Mouse (Mus musculus) small intestine, adult 2 months (tissue): ENCODE results near the gene Mdn1. TPM values are rescaled to one million over a fixed set of nuclear protein-coding genes. Genes with fewer than 3 reads are reported as not detected.

Source experiments
- H3K27ac ChIP-seq: fragments of 200-500 bp; 2 replicates; pipeline ENCODE4 v1.5.1; 2012; ENCODE audit warnings: low read depth, low read length, control low read depth, inconsistent platforms; ENCODE audit not compliant: insufficient read depth
- H3K27me3 ChIP-seq: fragments of 200-500 bp; 2 replicates; pipeline ENCODE4 v1.6.1; 2012; ENCODE audit warnings: mild to moderate bottlenecking, moderate library complexity, low read length, inconsistent platforms; ENCODE audit not compliant: control insufficient read depth, insufficient read depth
- H3K36me3 ChIP-seq: fragments of 200-500 bp; 2 replicates; pipeline ENCODE4 v1.6.1; 2012; ENCODE audit warnings: mild to moderate bottlenecking, low read length, control low read depth, inconsistent platforms; ENCODE audit not compliant: control insufficient read depth, insufficient read depth
- H3K4me1 ChIP-seq: fragments of 200-500 bp; 2 replicates; pipeline ENCODE4 v1.6.1; 2012; ENCODE audit warnings: low read length, inconsistent platforms, mixed read lengths; ENCODE audit not compliant: control insufficient read depth, insufficient read depth, insufficient read length
- H3K4me3 ChIP-seq: fragments of 200-500 bp; 2 replicates; pipeline ENCODE4 v1.5.1; 2012; ENCODE audit warnings: low read depth, mild to moderate bottlenecking, control low read depth, inconsistent platforms, low read length, moderate library complexity
- CTCF ChIP-seq: fragments of 200-500 bp; IDR thresholded peaks from 2 replicates; pipeline ENCODE4 v1.5.1; 2012; ENCODE audit warnings: low read depth, mild to moderate bottlenecking, control low read depth, inconsistent platforms, low read length, moderate library complexity, mixed read lengths; ENCODE audit not compliant: insufficient replicate concordance, insufficient read length; ENCODE audit errors: extremely low read depth
- POLR2A ChIP-seq: fragments of 200-500 bp; IDR thresholded peaks from 2 replicates; pipeline ENCODE4 v1.6.1; 2012; ENCODE audit warnings: low read depth, mild to moderate bottlenecking, control low read depth, inconsistent platforms, low read length, moderate library complexity
- WGBS: fragments of 180-500 bp; shearing (Covaris S2); methylation state at CpG from one replicate; pipeline ENCODE4 v1.1.7; 2018; 5-methylcytosine and 5-hydroxymethylcytosine counted together
- polyA plus RNA-seq: library from polyadenylated mRNA; depleted of rRNA; stranded (reverse); fragments of >200 nt; gene quantifications from 2 replicates; pipeline ENCODE4 v1.2.3, GENCODE M21; 2012

Mdn1 gene
- polyA plus RNA-seq, 1 experiment, result 2.4 TPM

DNA sequence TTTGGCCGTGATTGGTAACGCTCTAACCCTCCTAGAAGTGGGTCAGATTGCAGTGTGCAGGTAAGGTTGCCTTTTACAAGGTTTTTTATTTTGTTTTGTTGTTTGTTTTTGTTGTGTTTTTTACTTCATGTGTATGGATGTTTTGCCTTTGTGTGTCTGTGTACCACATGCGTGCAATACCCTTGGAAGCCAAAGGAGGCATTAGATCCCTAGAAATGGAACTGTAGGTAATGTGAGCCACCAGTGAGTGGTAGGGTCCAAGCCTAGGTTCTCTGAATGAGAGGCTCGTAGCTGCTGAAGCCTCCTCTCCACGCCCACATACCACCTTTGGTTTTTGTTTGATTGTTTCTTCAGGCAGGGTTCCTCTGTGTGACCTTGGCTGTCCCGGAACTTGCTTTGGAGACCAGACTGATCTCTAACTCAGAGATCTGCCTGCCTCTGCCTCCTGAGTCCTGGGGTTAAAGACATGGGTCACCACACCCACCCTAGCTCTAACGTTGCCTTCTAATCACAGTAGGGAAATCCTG lies 113.4 kb downstream of the Mdn1 start:
- Histone ChIP-seq H3K27me3 (no peaks in the 10 kb centered on the region), H3K4me1 (no peaks in the 10 kb centered on the region), H3K27ac (no peak overlapping the region), H3K4me3 (no peak overlapping the region), H3K36me3 (peaks cover 37% of the 10 kb centered on the region)
- TF ChIP-seq POLR2A (no peak), CTCF (no peak)
- WGBS, result 94% methylated on average over 7 of the region's 7 CpGs

DNA sequence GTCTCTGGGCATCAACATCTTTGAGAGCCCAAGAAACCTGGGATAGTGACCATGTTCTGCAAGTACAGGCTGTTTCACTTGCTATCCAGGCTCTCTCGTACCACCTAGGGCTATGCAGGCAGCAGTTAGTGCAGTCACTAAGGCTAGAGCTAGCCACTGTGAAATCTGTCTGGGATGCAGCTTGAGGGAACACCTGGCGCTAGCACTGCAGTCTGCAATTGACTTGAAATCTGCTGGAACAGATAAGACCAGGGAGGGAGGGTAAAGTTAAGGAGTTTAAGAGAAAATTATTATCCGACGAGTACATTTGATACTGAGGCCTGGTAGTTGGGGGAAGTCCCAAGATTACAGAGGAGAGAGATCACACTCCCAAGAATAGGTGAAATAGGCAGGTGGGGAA lies 123.1 kb downstream of the Mdn1 start:
- no peaks in the 10 kb centered on the region for H3K4me1 ChIP-seq
- H3K4me3 ChIP-seq, result no peak overlapping the region
- peaks cover 7% of the 10 kb centered on the region; the same call in 1 of the 2 replicates for H3K36me3 ChIP-seq
- TF ChIP-seq POLR2A, result no peak
- no peak for TF ChIP-seq CTCF
- 85% methylated on average over 4 of the region's 4 CpGs for WGBS
- no peaks in the 10 kb centered on the region for H3K27me3 ChIP-seq
- no peak overlapping the region for H3K27ac ChIP-seq

DNA sequence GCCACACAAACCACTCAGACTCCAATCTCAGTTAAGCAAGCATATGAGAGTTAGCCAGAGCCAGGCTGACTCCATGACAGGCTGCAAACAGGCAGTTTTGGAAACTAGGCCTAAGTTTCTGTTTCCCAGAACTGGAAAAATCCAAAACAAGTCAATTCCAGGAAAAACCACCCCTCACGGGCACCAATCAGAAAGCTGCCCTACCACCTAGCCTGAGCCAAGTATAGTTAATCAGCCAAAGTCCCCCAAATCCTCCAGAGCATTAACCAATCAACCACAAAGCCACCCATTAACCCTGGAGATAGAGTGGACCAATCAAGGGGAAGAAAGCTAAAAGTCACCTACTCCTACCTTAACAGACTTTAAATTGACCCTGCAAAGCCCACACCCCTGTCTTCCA lies 130.2 kb downstream of the Mdn1 start:
- 92% methylated on average over 1 of the region's 1 CpGs for WGBS
- Histone ChIP-seq H3K4me1 (no peaks in the 10 kb centered on the region), H3K36me3 (no peaks in the 10 kb centered on the region), H3K4me3 (no peak overlapping the region), H3K27me3 (no peaks in the 10 kb centered on the region), H3K27ac (no peak overlapping the region)
- TF ChIP-seq POLR2A (no peak), CTCF (no peak)

DNA sequence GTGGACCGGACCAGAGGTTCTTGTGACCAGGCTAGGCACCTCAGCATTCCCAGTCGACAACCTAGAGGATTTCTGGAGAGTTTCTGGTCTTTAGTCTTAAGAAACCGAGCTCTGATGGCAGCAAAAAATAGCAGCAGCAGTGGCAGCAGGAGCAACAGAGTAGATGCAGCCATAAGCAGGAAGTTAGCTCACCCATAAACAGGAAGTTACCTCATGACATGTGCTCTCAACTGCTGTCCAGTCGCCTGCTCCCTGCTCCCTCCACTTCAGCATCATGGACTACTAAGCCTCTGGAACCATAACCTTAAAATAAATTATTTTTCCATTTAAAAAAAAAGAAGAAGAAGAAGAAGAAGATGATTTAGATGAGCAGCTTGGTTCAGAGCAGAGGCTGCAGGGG lies 132.1 kb downstream of the Mdn1 start:
- Histone ChIP-seq H3K4me3 (no peak overlapping the region), H3K27ac (no peak overlapping the region), H3K27me3 (no peaks in the 10 kb centered on the region), H3K36me3 (no peaks in the 10 kb centered on the region), H3K4me1 (no peaks in the 10 kb centered on the region)
- TF ChIP-seq CTCF, result no peak
- 80% methylated on average over 4 of the region's 4 CpGs for WGBS

DNA sequence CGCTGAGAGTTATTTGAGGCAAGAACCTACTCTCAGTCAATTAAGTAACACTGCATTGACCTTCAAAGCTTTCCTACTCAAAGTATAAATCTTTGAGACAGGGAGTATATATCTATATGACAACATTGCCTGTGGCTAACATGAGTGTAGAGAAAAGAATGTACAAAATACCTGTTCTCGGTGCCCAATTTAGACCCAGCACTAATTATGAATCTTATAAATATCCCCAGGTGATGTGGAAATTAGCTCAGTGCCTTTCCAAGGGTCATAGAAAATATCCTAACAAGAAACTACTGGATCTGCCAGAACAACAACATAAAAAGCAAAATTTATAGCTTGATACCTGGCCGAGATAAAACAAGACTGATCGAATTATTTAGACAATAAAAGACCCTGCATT lies 142.1 kb downstream of the Mdn1 start:
- 96% methylated on average over 4 of the region's 4 CpGs for WGBS
- Histone ChIP-seq H3K4me3 (no peak overlapping the region), H3K4me1 (0 out of 2 replicates have a peak, but pooled peaks cover 2% of the 10 kb centered on the region), H3K36me3 (no peaks in the 10 kb centered on the region), H3K27ac (no peak overlapping the region), H3K27me3 (no peaks in the 10 kb centered on the region)
- no peak for TF ChIP-seq POLR2A
- no peak for TF ChIP-seq CTCF

DNA sequence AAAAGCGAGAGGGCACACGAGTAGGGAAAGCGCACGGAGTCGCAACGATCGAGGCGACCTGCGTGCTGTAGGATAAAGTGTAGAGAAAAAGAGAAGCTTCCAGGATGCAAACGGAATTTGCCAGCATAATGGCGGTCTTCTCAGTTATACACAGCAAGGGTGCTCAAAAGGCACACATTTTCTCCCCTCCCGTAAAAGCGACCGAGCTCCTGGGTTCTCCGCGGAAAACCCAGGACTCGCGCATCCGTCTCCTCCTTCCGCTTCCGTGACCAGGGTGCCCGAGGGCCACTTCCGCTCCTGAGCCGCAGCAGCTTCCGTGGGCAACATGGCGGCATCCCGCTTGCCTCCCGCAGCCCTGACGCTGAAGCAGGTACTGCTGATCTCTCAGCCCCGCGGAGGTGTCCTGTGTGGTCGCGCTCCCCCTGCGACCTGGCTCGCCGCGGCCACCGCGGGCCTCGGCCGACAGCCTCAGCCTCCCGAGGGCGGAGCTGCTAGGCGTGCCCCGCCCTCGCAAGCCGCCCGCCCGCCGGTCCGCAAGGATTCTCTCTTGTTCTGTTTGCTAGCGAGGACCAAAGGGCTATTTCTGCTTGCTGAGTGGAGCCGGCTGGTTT lies 143.2 kb downstream of the Mdn1 start, which contains the start of gene Lyrm2:
Lyrm2 (plus strand) TSS at position 288 of the 611 bp plus-strand sequence.
- under 1% methylated on average over 53 of the region's 53 CpGs for WGBS
- no peaks in the 10 kb centered on the region for H3K27me3 ChIP-seq
- 0 out of 2 replicates have a peak, but pooled peaks cover 2% of the 10 kb centered on the region for H3K4me1 ChIP-seq
- H3K36me3 ChIP-seq, result no peaks in the 10 kb centered on the region
- peak within 1 kb of the TSS; percentile 70 for H3K4me3 ChIP-seq
- peak within 1 kb of the TSS; percentile 95 for H3K27ac ChIP-seq
- TF ChIP-seq CTCF (no peak), POLR2A (peak; percentile 86)

DNA sequence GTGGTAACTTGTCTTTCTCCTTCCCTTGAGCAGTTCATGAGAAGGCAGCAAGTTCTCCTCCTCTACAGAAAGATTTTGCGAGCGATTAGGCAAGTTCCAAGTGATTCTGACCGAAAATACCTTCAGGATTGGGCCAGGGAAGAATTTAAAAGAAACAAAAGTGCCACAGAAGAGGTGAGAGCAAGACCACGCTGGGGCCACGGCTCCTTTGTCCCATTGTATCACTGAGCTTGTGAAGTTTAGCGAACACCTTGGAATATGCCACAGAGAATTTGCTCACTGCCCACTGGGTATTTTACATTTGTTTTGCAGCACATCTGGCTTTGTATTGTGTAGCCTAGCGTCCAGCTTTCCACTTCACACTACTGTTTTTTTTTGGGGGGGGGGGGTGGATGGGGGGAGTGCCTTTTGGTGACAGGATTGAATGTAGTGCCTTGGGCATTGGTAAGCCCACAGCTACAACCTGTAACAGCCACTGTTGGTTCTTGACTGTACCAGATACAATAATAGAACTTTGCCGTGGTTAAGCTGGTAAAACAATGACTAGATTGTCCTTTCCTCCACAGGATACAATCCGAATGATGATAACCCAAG lies 143.8 kb downstream of the Mdn1 start:
- Histone ChIP-seq H3K4me1 (0 out of 2 replicates have a peak, but pooled peaks cover 2% of the 10 kb centered on the region), H3K36me3 (no peaks in the 10 kb centered on the region), H3K27me3 (no peaks in the 10 kb centered on the region), H3K27ac (peak overlapping the region; percentile 95), H3K4me3 (peak overlapping the region; percentile 70)
- 2% methylated on average over 9 of the region's 9 CpGs for WGBS
- no peak for TF ChIP-seq CTCF
